Mouse (Mus musculus) ES-E14 (cell line): Measurements from ENCODE around the gene Alkbh5. TPM values are rescaled to one million over a fixed set of nuclear protein-coding genes. Genes with fewer than 3 reads are reported as not detected.

ENCODE experiments used
- DNase-seq: peaks from one replicate; pipeline ENCODE4 v3.0.0-alpha.2; 2013; ENCODE audit warnings: low read depth, low spot score
- H3K27ac ChIP-seq: 2 replicates; pipeline ENCODE4 v1.5.1; 2012; ENCODE audit warnings: low read depth, mild to moderate bottlenecking, low read length, moderate library complexity, mixed read lengths; ENCODE audit not compliant: poor library complexity, insufficient read depth, severe bottlenecking
- H3K36me3 ChIP-seq: 2 replicates; pipeline ENCODE4 v1.6.1; 2012; ENCODE audit warnings: mild to moderate bottlenecking, low read length, moderate library complexity, mixed read lengths; ENCODE audit not compliant: control insufficient read depth, poor library complexity, insufficient read depth, severe bottlenecking
- H3K4me1 ChIP-seq, 2 experiments: fragments of 150-350 bp in 1 of 2; sonication (generic) in 1 of 2; 2 replicates each; pipeline ENCODE4 v1.6.1; 2012; ENCODE audit warnings: low read length in 2 of 2, mild to moderate bottlenecking in 1 of 2, mixed read lengths in 1 of 2; ENCODE audit not compliant: control insufficient read depth in 2 of 2, insufficient read depth in 2 of 2, poor library complexity in 1 of 2
- H3K4me3 ChIP-seq, 2 experiments: fragments of 150-350 bp in 1 of 2; sonication (generic) in 1 of 2; 2 replicates each; pipeline ENCODE4 v1.5.1; 2012; ENCODE audit warnings: low read length in 2 of 2, low read depth in 1 of 2, mild to moderate bottlenecking in 1 of 2, mixed read lengths in 1 of 2; ENCODE audit not compliant: insufficient read depth in 1 of 2, poor library complexity in 1 of 2, severe bottlenecking in 1 of 2
- H3K9ac ChIP-seq: 2 replicates; pipeline ENCODE4 v1.6.1; 2012; ENCODE audit warnings: low read depth, mild to moderate bottlenecking, low read length, mixed read lengths; ENCODE audit not compliant: poor library complexity, insufficient read depth, severe bottlenecking
- H3K9me3 ChIP-seq: fragments of 150-350 bp; sonication (generic); 2 replicates; pipeline ENCODE4 v1.6.1; 2012; ENCODE audit warnings: low read depth, mild to moderate bottlenecking, low read length; ENCODE audit not compliant: control insufficient read depth, insufficient read depth
- CHD2 ChIP-seq: IDR thresholded peaks from 2 replicates; pipeline ENCODE4 v1.6.1; 2014; ENCODE audit warnings: mild to moderate bottlenecking, low read depth, low read length, inconsistent platforms
- HCFC1 ChIP-seq: IDR thresholded peaks from 2 replicates; pipeline ENCODE4 v1.6.1; 2012; ENCODE audit warnings: low read length, inconsistent platforms, borderline replicate concordance; ENCODE audit not compliant: insufficient read depth
- MAFK ChIP-seq: IDR thresholded peaks from 2 replicates; pipeline ENCODE4 v1.6.1; 2014; ENCODE audit warnings: mild to moderate bottlenecking, low read depth, low read length, inconsistent platforms; ENCODE audit not compliant: insufficient read depth
- ZC3H11A ChIP-seq: IDR thresholded peaks from 2 replicates; pipeline ENCODE4 v1.6.1; 2012; ENCODE audit warnings: low read depth, mild to moderate bottlenecking, inconsistent platforms, low read length, borderline replicate concordance
- ZNF384 ChIP-seq: IDR thresholded peaks from 2 replicates; pipeline ENCODE4 v1.6.1; 2012; ENCODE audit warnings: low read depth, low read length, inconsistent platforms
- in situ Hi-C, 2 experiments: fragments of 600-800 bp; cut with MboI; formaldehyde crosslinking; loops; one replicate each; pipeline ENCODE4 v1.15.1; 2025; ENCODE audit warnings: low sequenced_read_pairs in 2 of 2, inconsistent platforms in 1 of 2; ENCODE audit not compliant: unreplicated experiment in 2 of 2
- total RNA-seq: library from RNA; depleted of rRNA; stranded (reverse); fragments of 300-350 nt; gene quantifications from 2 replicates; pipeline ENCODE4 v1.2.3, GENCODE M21; 2012

The Alkbh5 gene
- total RNA-seq, 1 experiment: 27.6 TPM

GRCm38 (mm10) chr11:60508950-60509349, 27.2 kb upstream of the Alkbh5 start:
- DNase-seq: no peak
- Histone ChIP-seq H3K9ac (no peak overlapping the region), H3K27ac (no peak overlapping the region), H3K9me3 (no peaks in the 10 kb centered on the region), H3K4me3 (peak overlapping the region; percentile 47 to 55; a peak in 3 of 4 replicates), H3K4me1 (peaks cover 0 to 10% of the 10 kb centered on the region in 2 experiments; a peak in 1 of 4 replicates), H3K36me3 (no peaks in the 10 kb centered on the region)
- TF ChIP-seq MAFK (no peak), CHD2 (no peak), ZNF384 (no peak), HCFC1 (no peak), ZC3H11A (no peak)
- in situ Hi-C loops: no loop called here

GRCm38 (mm10) chr11:60509500-60509899, 26.7 kb upstream of the Alkbh5 start:
- DNase-seq: no peak
- Histone ChIP-seq H3K9ac (peak overlapping the region; percentile 33; the same call in 1 of the 2 replicates), H3K9me3 (no peaks in the 10 kb centered on the region), H3K36me3 (no peaks in the 10 kb centered on the region), H3K4me3 (peak overlapping the region; percentile 47 to 55), H3K27ac (no peak overlapping the region), H3K4me1 (peaks cover 0 to 10% of the 10 kb centered on the region in 2 experiments; a peak in 1 of 4 replicates)
- no peak for TF ChIP-seq HCFC1
- no peak for TF ChIP-seq ZNF384
- TF ChIP-seq ZC3H11A: no peak
- TF ChIP-seq MAFK: no peak
- TF ChIP-seq CHD2: no peak
- in situ Hi-C loops: no loop called here

GRCm38 (mm10) chr11:60511893-60512292, 24.3 kb upstream of the Alkbh5 start:
- in situ Hi-C loops: no loop called here
- Histone ChIP-seq H3K9me3 (no peaks in the 10 kb centered on the region), H3K9ac (no peak overlapping the region), H3K36me3 (no peaks in the 10 kb centered on the region), H3K4me1 (peaks cover 0 to 10% of the 10 kb centered on the region in 2 experiments; a peak in 1 of 4 replicates), H3K27ac (no peak overlapping the region), H3K4me3 (no peak overlapping the region)
- no peak for TF ChIP-seq MAFK
- TF ChIP-seq ZNF384: peak; percentile 92
- no peak for DNase-seq

- TF ChIP-seq MAFK: no peak
- TF ChIP-seq ZC3H11A: no peak
- TF ChIP-seq ZNF384: no peak
- no peak for TF ChIP-seq HCFC1
- no peak for TF ChIP-seq CHD2
- DNase-seq: no peak
- Histone ChIP-seq H3K4me1 (peaks cover 0 to 8% of the 10 kb centered on the region in 2 experiments; a peak in 1 of 4 replicates), H3K9ac (no peak overlapping the region), H3K27ac (no peak overlapping the region), H3K36me3 (no peaks in the 10 kb centered on the region), H3K9me3 (no peaks in the 10 kb centered on the region), H3K4me3 (no peak overlapping the region)
- in situ Hi-C loops: no loop called here
Observed at GRCm38 (mm10) chr11:60512520-60512919, 23.7 kb upstream of the Alkbh5 start.

GRCm38 (mm10) chr11:60514941-60515340, 21.2 kb upstream of the Alkbh5 start:
- Histone ChIP-seq H3K4me3 (no peak overlapping the region), H3K27ac (no peak overlapping the region), H3K9me3 (no peaks in the 10 kb centered on the region), H3K9ac (no peak overlapping the region), H3K36me3 (no peaks in the 10 kb centered on the region), H3K4me1 (peaks cover 0 to 4% of the 10 kb centered on the region in 2 experiments; a peak in 1 of 4 replicates)
- DNase-seq: no peak
- in situ Hi-C loops: no loop called here
- TF ChIP-seq ZC3H11A (no peak), ZNF384 (no peak), CHD2 (no peak), MAFK (no peak)
